Mouse (Mus musculus): ENCODE measurements at regions not wholly inside any gene's neighbourhood (a gene's known extent, or its start where the extent isn't known, plus 50 kb on each side); places are given as distances from the start of the nearest gene placed in this dataset.

- no peak for TF ChIP-seq CTCF (IDR thresholded peaks at IDR 0.05; ENCODE audit: low read depth, low read length)
- no peak for TF ChIP-seq POLR2A (IDR thresholded peaks at IDR 0.05; ENCODE audit: extremely low read depth, insufficient read depth, low read length)
Observed at GRCm38 (mm10) chr16:73367226-73367840, 1044.3 kb downstream of the Robo2 start.

Data from liver, adult 2 months (tissue).